Mouse (Mus musculus) CH12.LX (cell line): ENCODE results near the gene Ptp4a2. TPM values are rescaled to one million over a fixed set of nuclear protein-coding genes. Genes with fewer than 3 reads are reported as not detected.

ENCODE experiments used
- DNase-seq: peaks from one replicate; pipeline ENCODE4 v3.0.0-alpha.2; 2013; ENCODE audit errors: extremely low read depth
- H3K27ac ChIP-seq: 2 replicates; pipeline ENCODE4 v1.5.1; 2012; ENCODE audit warnings: low read depth, mild to moderate bottlenecking, control low read depth, moderate library complexity; ENCODE audit not compliant: insufficient read depth
- H3K27me3 ChIP-seq: replicated peaks from 2 replicates; pipeline ENCODE3; 2012; ENCODE audit warnings: inconsistent platforms
- H3K36me3 ChIP-seq, 2 experiments: replicated peaks in 1 of 2; 2 replicates each; pipeline versions ENCODE3 to v1.6.1; 2012; ENCODE audit warnings: inconsistent platforms in 1 of 2, low read length in 1 of 2, mild to moderate bottlenecking in 1 of 2, mixed read lengths in 1 of 2, moderate library complexity in 1 of 2; ENCODE audit not compliant: control insufficient read depth in 1 of 2, insufficient read depth in 1 of 2
- H3K4me1 ChIP-seq, 2 experiments: 2 replicates each; pipeline ENCODE4 v1.6.1; 2012; ENCODE audit warnings: inconsistent platforms in 1 of 2, moderate library complexity in 1 of 2; ENCODE audit not compliant: insufficient read depth in 2 of 2, control insufficient read depth in 1 of 2
- H3K4me2 ChIP-seq: 2 replicates; pipeline ENCODE4 v1.6.1; 2012; ENCODE audit warnings: low read depth, mild to moderate bottlenecking, control low read depth; ENCODE audit not compliant: poor library complexity, insufficient read depth, severe bottlenecking
- H3K4me3 ChIP-seq, 3 experiments: fragments of 150-350 bp in 1 of 3; sonication (generic) in 1 of 3; replicated peaks in 1 of 3; 2 replicates each; pipeline versions ENCODE3 to v1.5.1; 2011 to 2012; ENCODE audit warnings: low read depth in 2 of 3, low read length in 2 of 3, mild to moderate bottlenecking in 2 of 3, moderate library complexity in 2 of 3, control low read depth in 1 of 3, improper control_type of control experiment in 1 of 3, inconsistent platforms in 1 of 3, mixed read lengths in 1 of 3; ENCODE audit not compliant: poor library complexity in 1 of 3
- H3K79me2 ChIP-seq: replicated peaks from 2 replicates; pipeline ENCODE4 v1.6.1; 2012; ENCODE audit warnings: mild to moderate bottlenecking, moderate library complexity; ENCODE audit not compliant: control insufficient read depth, poor library complexity, insufficient read depth, severe bottlenecking; ENCODE audit errors: extremely low read depth
- H3K9ac ChIP-seq: 2 replicates; pipeline ENCODE4 v1.6.1; 2012; ENCODE audit warnings: low read depth, mild to moderate bottlenecking, control low read depth, moderate library complexity; ENCODE audit not compliant: insufficient read depth
- H3K9me3 ChIP-seq: replicated peaks from 2 replicates; pipeline ENCODE3; 2012; ENCODE audit warnings: low read length, inconsistent platforms, mixed read lengths
- BHLHE40 ChIP-seq: IDR thresholded peaks from 2 replicates; pipeline ENCODE4 v1.6.1; 2011; ENCODE audit warnings: mild to moderate bottlenecking, low read depth, low read length, improper control_type of control experiment
- CHD1 ChIP-seq: IDR thresholded peaks from 2 replicates; pipeline ENCODE4 v1.6.1; 2012; ENCODE audit warnings: low read depth, low read length, improper control_type of control experiment, inconsistent platforms
- CHD2 ChIP-seq: IDR thresholded peaks from 2 replicates; pipeline ENCODE4 v1.6.1; 2011; ENCODE audit warnings: low read length, improper control_type of control experiment
- CTCF ChIP-seq, 2 experiments: IDR thresholded peaks in 1 of 2; conservative IDR thresholded peaks in 1 of 2; 2 replicates each; pipeline ENCODE4 v1.5.1; 2011 to 2012; ENCODE audit warnings: low read depth in 2 of 2, low read length in 2 of 2, improper control_type of control experiment in 1 of 2, inconsistent platforms in 1 of 2, mild to moderate bottlenecking in 1 of 2, moderate library complexity in 1 of 2
- E2F4 ChIP-seq: IDR thresholded peaks from 2 replicates; pipeline ENCODE4 v1.6.1; 2011; ENCODE audit warnings: low read depth, low read length, improper control_type of control experiment; ENCODE audit not compliant: insufficient replicate concordance
- ELF1 ChIP-seq: IDR thresholded peaks from 2 replicates; pipeline ENCODE4 v1.6.1; 2014; ENCODE audit warnings: low read depth, mild to moderate bottlenecking, inconsistent platforms, low read length, improper control_type of control experiment
- EP300 ChIP-seq: IDR thresholded peaks from 2 replicates; pipeline ENCODE4 v1.6.1; 2011; ENCODE audit warnings: low read length, improper control_type of control experiment
- ETS1 ChIP-seq: conservative IDR thresholded peaks from 2 replicates; pipeline ENCODE4 v1.6.1; 2012; ENCODE audit warnings: low read depth, mild to moderate bottlenecking, inconsistent platforms, low read length, improper control_type of control experiment, moderate library complexity
- HCFC1 ChIP-seq: IDR thresholded peaks from 2 replicates; pipeline ENCODE4 v1.6.1; 2012; ENCODE audit warnings: low read depth, mild to moderate bottlenecking, inconsistent platforms, low read length, improper control_type of control experiment
- JUN ChIP-seq: IDR thresholded peaks from 2 replicates; pipeline ENCODE4 v1.6.1; 2011; ENCODE audit warnings: low read depth, mild to moderate bottlenecking, low read length, improper control_type of control experiment, moderate library complexity; ENCODE audit not compliant: insufficient read depth
- JUND ChIP-seq: conservative IDR thresholded peaks from 2 replicates; pipeline ENCODE4 v1.6.1; 2011; ENCODE audit warnings: low read depth, low read length, improper control_type of control experiment
- KAT2A ChIP-seq: IDR thresholded peaks from 2 replicates; pipeline ENCODE4 v1.6.1; 2012; ENCODE audit warnings: low read length, improper control_type of control experiment, inconsistent platforms; ENCODE audit not compliant: insufficient replicate concordance
- MAFK ChIP-seq: IDR thresholded peaks from 2 replicates; pipeline ENCODE4 v1.6.1; 2011; ENCODE audit warnings: low read length, improper control_type of control experiment; ENCODE audit not compliant: insufficient replicate concordance
- MAX ChIP-seq: IDR thresholded peaks from 2 replicates; pipeline ENCODE4 v1.6.1; 2011; ENCODE audit warnings: low read length, improper control_type of control experiment
- MAZ ChIP-seq: IDR thresholded peaks from 2 replicates; pipeline ENCODE4 v1.6.1; 2012; ENCODE audit warnings: low read depth, mild to moderate bottlenecking, inconsistent platforms, low read length, improper control_type of control experiment, moderate library complexity
- MEF2A ChIP-seq: IDR thresholded peaks from 2 replicates; pipeline ENCODE4 v1.6.1; 2014; ENCODE audit warnings: low read depth, mild to moderate bottlenecking, inconsistent platforms, low read length, improper control_type of control experiment, borderline replicate concordance
- MXI1 ChIP-seq: IDR thresholded peaks from 2 replicates; pipeline ENCODE4 v1.6.1; 2011; ENCODE audit warnings: mild to moderate bottlenecking, low read depth, low read length, improper control_type of control experiment
- NRF1 ChIP-seq: IDR thresholded peaks from 2 replicates; pipeline ENCODE4 v1.6.1; 2014; ENCODE audit warnings: low read depth, mild to moderate bottlenecking, inconsistent platforms, low read length, improper control_type of control experiment, moderate library complexity
- PAX5 ChIP-seq: IDR thresholded peaks from 2 replicates; pipeline ENCODE4 v1.6.1; 2012; ENCODE audit warnings: low read length, inconsistent platforms, mixed read lengths
- POLR2A ChIP-seq: IDR thresholded peaks from 2 replicates; pipeline ENCODE4 v1.6.1; 2011; ENCODE audit warnings: low read depth, mild to moderate bottlenecking, improper control_type of control experiment, low read length
- POLR2AphosphoS2 ChIP-seq: IDR thresholded peaks from 2 replicates; pipeline ENCODE4 v1.6.1; 2011; ENCODE audit warnings: low read depth, low read length, improper control_type of control experiment
- RCOR1 ChIP-seq: conservative IDR thresholded peaks from 2 replicates; pipeline ENCODE4 v1.6.1; 2012; ENCODE audit warnings: low read depth, mild to moderate bottlenecking, inconsistent platforms, low read length, improper control_type of control experiment
- SIN3A ChIP-seq: IDR thresholded peaks from 2 replicates; pipeline ENCODE4 v1.6.1; 2012; ENCODE audit warnings: low read length, improper control_type of control experiment, inconsistent platforms
- SMC3 ChIP-seq: IDR thresholded peaks from 2 replicates; pipeline ENCODE4 v1.6.1; 2011; ENCODE audit warnings: low read depth, low read length, improper control_type of control experiment
- TCF12 ChIP-seq: IDR thresholded peaks from 2 replicates; pipeline ENCODE4 v1.6.1; 2014; ENCODE audit warnings: low read depth, mild to moderate bottlenecking, inconsistent platforms, low read length, improper control_type of control experiment
- USF1 ChIP-seq: IDR thresholded peaks from 2 replicates; pipeline ENCODE4 v1.6.1; 2014; ENCODE audit warnings: low read depth, mild to moderate bottlenecking, inconsistent platforms, low read length, improper control_type of control experiment
- USF2 ChIP-seq: conservative IDR thresholded peaks from 2 replicates; pipeline ENCODE4 v1.6.1; 2011; ENCODE audit warnings: low read depth, low read length, improper control_type of control experiment
- ZMIZ1 ChIP-seq: IDR thresholded peaks from 2 replicates; pipeline ENCODE4 v1.6.1; 2012; ENCODE audit warnings: low read depth, mild to moderate bottlenecking, inconsistent platforms, low read length, improper control_type of control experiment
- dilution Hi-C: fragments of 300-500 bp; cut with MboI; formaldehyde crosslinking; loops from 2 replicates; pipeline ENCODE4 v1.14.3; 2020; ENCODE audit warnings: low sequenced_read_pairs; ENCODE audit not compliant: extremely low pct_unique_long_range_greater_than_20kb, extremely low pct_ligation_motif_present
- in situ Hi-C: fragments of 300-500 bp; cut with MboI; formaldehyde crosslinking; loops from 3 replicates; pipeline ENCODE4 v1.14.3; 2019; ENCODE audit warnings: low sequenced_read_pairs, low pct_ligation_motif_present, low pct_unique_long_range_greater_than_20kb, mixed read lengths
- polyA plus RNA-seq: library from polyadenylated mRNA; unstranded; fragments of >175 nt; gene quantifications from 2 replicates; pipeline ENCODE4 v1.2.1, GENCODE M21; 2012; ENCODE audit warnings: low read depth; ENCODE audit not compliant: insufficient read length
- total RNA-seq, 2 experiments: library from RNA; depleted of rRNA; stranded (reverse); fragments of 300-350 nt in 1 of 2; fragments of >200 nt in 1 of 2; gene quantifications; 2 replicates each; pipeline ENCODE4 v1.2.3; 2012 to 2014

Ptp4a2 gene
- total and polyA plus RNA-seq, 3 experiments: 113 to 415 (median 327) TPM

DNA sequence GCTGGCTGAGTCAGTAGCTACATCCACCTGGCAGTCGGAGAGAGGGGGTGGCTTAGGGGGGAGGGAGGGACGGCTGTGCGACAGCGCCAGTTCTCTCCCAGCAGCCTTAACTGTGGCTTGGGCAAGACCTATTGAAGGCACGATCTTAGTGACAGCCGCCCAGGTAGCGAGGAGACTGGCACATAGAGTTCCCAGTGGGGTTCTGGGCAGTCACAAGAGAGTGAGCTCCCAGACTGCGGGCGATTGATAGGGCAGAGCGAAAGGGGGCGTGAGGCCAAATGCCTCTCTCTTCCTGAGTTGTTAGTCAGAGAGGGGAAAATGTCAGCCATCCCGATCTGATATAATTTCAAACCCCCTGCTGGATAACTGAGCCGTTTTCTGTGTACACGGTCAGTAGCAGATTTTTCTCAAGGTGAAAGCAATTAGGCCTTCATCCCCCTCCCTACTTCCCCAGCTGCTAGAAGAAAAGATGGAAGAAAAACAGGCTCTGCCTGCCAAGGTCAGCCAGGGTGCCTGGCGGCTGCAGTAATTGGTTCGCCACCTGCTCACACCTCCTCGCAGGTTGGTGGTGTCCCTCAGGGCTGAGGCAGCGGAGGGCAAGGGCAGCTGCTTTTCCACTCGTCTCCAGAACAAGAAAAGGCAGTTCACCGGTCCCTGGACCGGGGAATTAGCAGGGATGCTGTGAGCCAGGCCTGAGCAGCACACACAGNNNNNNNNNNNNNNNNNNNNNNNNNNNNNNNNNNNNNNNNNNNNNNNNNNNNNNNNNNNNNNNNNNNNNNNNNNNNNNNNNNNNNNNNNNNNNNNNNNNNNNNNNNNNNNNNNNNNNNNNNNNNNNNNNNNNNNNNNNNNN is 39.1 kb upstream of the Ptp4a2 start:
- dilution Hi-C loops (no loop called here), in situ Hi-C loops (loop anchor here (5.0 kb wide), 1 partner anchor 70 kb away; no protein-coding TSS in a partner anchor)
- Histone ChIP-seq H3K27ac (no peak overlapping the region), H3K4me3 (no peak overlapping the region), H3K9me3 (no peaks in the 10 kb centered on the region), H3K4me2 (no peak overlapping the region), H3K36me3 (no peaks in the 10 kb centered on the region), H3K4me1 (peaks cover 4 to 28% of the 10 kb centered on the region in 2 experiments; a peak in 3 of 4 replicates), H3K27me3 (no peaks in the 10 kb centered on the region), H3K79me2 (no peaks in the 10 kb centered on the region; the same call in 1 of the 2 replicates), H3K9ac (no peak overlapping the region)
- no peak for DNase-seq
- TF ChIP-seq USF1: no peak
- no peak for TF ChIP-seq BHLHE40
- no peak for TF ChIP-seq CHD2
- no peak for TF ChIP-seq HCFC1
- no peak for TF ChIP-seq USF2

DNA sequence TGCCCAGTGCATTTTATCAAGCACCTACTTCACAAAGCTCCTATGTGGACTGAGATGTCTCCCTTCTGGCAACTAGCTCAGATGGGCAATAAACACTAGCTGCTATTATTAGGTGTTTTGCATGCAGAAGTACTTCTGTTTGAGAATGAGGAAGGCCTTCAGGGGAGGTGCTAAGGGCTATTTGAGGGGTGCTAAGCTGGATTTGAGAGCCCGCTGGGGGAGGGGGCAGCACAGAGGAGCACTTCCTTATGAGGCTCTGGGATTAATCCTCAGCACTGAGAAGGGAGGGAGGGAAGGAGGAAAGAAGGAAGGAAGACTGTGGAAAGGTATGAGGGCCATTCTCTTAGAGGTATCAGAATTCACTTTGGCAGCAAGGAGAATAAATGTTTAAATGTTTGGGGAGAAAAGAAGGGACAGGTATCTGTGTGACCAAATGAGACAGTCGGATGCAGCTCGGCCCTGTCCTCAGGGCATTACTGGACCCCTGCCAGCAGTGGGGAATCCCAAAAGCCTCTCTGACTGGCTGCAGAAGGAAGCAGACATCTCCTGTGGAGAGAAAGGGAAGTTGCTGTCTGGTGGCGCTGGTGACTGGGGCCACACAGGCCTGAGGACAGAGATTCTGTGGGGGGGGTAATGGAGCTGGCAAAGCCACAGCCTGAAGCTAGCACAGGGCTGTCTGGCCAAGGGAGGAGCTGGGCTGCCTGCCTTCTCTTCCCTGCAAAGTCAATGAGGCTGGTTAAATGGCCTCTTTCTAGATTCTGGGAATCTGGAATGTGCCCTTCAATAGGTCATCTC is 28.9 kb upstream of the Ptp4a2 start:
- Histone ChIP-seq H3K9me3 (no peaks in the 10 kb centered on the region), H3K79me2 (no peaks in the 10 kb centered on the region), H3K4me1 (peaks cover 12 to 43% of the 10 kb centered on the region in 2 experiments), H3K36me3 (no peaks in the 10 kb centered on the region), H3K27ac (peak overlapping the region; percentile 58), H3K27me3 (no peaks in the 10 kb centered on the region), H3K4me3 (no peak overlapping the region), H3K9ac (0 out of 2 replicates have a peak overlapping the region, but pooled peaks have one; percentile 30), H3K4me2 (peak overlapping the region; percentile 41)
- in situ Hi-C loops: loop anchor here (10.0 to 25.0 kb wide), 2 partner anchors 63 to 305 kb away; no protein-coding TSS in a partner anchor
- dilution Hi-C loops: no loop called here
- peak; percentile 68 for DNase-seq
- TF ChIP-seq ELF1 (0 out of 2 replicates have a peak, but pooled peaks have one; percentile 40), SIN3A (no peak), NRF1 (no peak), E2F4 (no peak), JUN (no peak), PAX5 (no peak), KAT2A (no peak), CTCF (conservative IDR thresholded peaks at IDR 0.05 in 1 of 2, IDR thresholded peaks at IDR 0.05 in 1 of 2; ENCODE audit: low read depth in 2 of 2, low read length in 2 of 2) (no peak), USF2 (no peak), EP300 (no peak), SMC3 (no peak), POLR2AphosphoS2 (no peak), CHD2 (no peak), MXI1 (no peak), MAZ (peak; percentile 49; the same call in 1 of the 2 replicates), MAX (no peak), JUND (no peak), USF1 (no peak), CHD1 (no peak), ETS1 (no peak), MAFK (no peak), RCOR1 (no peak), MEF2A (peak; percentile 6; the same call in 1 of the 2 replicates), ZMIZ1 (no peak), POLR2A (0 out of 2 replicates have a peak, but pooled peaks have one; percentile 15), BHLHE40 (no peak), TCF12 (0 out of 2 replicates have a peak, but pooled peaks have one; percentile 16)
